Mouse (Mus musculus): ENCODE data around the gene Tcf7l2. TPM values are rescaled to one million over a fixed set of nuclear protein-coding genes. Genes with fewer than 3 reads are reported as not detected.
A peak's percentile ranks its signal among the peaks of the same experiment; 100 is the strongest.

The Tcf7l2 gene
- polyA plus RNA-seq, 2 experiments = 7.8 to 18.4 TPM

DNA sequence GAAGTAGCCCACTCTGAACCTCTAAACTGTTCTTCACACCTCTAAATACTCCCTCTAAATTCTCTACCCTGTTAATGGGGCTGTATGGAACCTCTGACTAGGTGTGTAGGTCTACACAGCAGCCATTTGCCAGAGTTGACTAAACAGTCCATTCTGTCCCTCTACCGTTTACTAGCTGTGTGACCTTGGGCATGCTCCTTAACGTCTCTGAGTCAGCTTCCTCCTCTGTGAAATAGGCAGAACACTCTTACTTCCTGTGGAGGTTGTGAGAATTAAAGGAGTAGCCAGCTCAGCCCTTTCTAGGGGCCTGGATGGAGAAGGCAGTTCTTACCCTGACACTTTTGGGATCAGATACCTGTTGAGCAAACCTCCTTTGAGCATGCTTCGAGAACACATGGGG lies 120.9 kb downstream of the Tcf7l2 start:
- Histone ChIP-seq H3K4me1 (replicated peaks; ENCODE audit: control insufficient read depth in 2 of 2, insufficient read depth in 2 of 2, low read length in 1 of 2) (peaks cover 60 to 73% of the 10 kb centered on the region in 2 experiments), H3K27me3 (ENCODE audit: control insufficient read depth, insufficient read depth, low read length) (no peaks in the 10 kb centered on the region), H3K4me3 (ENCODE audit: insufficient read depth in 1 of 2, low read depth in 2 of 2, low read length in 2 of 2) (no peak overlapping the region), H3K4me2 (ENCODE audit: low read depth) (no peak overlapping the region), H3K9ac (replicated peaks) (no peak overlapping the region; the same call in 1 of the 2 replicates), H3K27ac (no peak overlapping the region), H3K36me3 (replicated peaks; ENCODE audit: control insufficient read depth, insufficient read depth, low read depth) (no peaks in the 10 kb centered on the region), H3K9me3 (ENCODE audit: control insufficient read depth, low read length) (no peaks in the 10 kb centered on the region)
- WGBS (ENCODE audit: insufficient replicate concordance) = 44% methylated on average over 3 of the region's 3 CpGs
- no peak for DNase-seq (ENCODE audit: low read depth in 3 of 3, low spot score in 3 of 3)
- ATAC-seq (ENCODE audit: insufficient read depth) = no peak
- TF ChIP-seq EP300 (IDR thresholded peaks at IDR 0.05; ENCODE audit: low read depth) = no peak
- TF ChIP-seq CTCF (IDR thresholded peaks at IDR 0.05; ENCODE audit: low read depth) = no peak

DNA sequence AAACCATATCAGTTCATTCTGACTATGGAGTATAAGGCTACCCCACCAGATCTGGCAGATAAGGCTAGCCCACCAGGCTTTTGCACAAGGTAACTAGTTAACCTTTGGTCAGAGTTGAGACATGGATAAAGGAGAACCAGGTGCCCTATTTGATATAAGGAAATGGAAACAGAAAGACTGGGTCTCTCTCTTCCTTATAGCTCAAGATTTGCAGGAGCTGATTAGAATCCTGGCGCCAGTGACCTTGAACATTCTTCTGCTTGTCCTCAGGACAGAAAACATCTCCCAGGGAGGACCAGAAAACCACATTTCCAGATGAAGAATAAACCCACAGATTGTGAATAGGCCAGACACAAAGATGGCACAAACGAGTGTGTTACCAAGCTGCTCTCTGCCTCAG lies 123.4 kb downstream of the Tcf7l2 start:
- Histone ChIP-seq H3K4me2 (ENCODE audit: low read depth) (peak overlapping the region; percentile 72), H3K27me3 (ENCODE audit: control insufficient read depth, insufficient read depth, low read length) (no peaks in the 10 kb centered on the region), H3K36me3 (replicated peaks; ENCODE audit: control insufficient read depth, insufficient read depth, low read depth) (no peaks in the 10 kb centered on the region), H3K4me3 (ENCODE audit: insufficient read depth in 1 of 2, low read depth in 2 of 2, low read length in 2 of 2) (no peak overlapping the region), H3K27ac (peak overlapping the region; percentile 93), H3K4me1 (replicated peaks; ENCODE audit: control insufficient read depth in 2 of 2, insufficient read depth in 2 of 2, low read length in 1 of 2) (peaks cover 71 to 82% of the 10 kb centered on the region in 2 experiments), H3K9me3 (ENCODE audit: control insufficient read depth, low read length) (no peaks in the 10 kb centered on the region), H3K9ac (replicated peaks) (peak overlapping the region; percentile 34)
- DNase-seq (ENCODE audit: low read depth in 3 of 3, low spot score in 3 of 3) (no peak), ATAC-seq (ENCODE audit: insufficient read depth) (no peak)
- 57% methylated on average over 2 of the region's 2 CpGs for WGBS (ENCODE audit: insufficient replicate concordance)
- TF ChIP-seq EP300 (IDR thresholded peaks at IDR 0.05; ENCODE audit: low read depth) (no peak), CTCF (IDR thresholded peaks at IDR 0.05; ENCODE audit: low read depth) (no peak)

GRCm38 (mm10) chr19:55865774-55866578 lies 124.4 kb downstream of the Tcf7l2 start:
- peak overlapping the region in 1 of 2 experiments; percentile 28; a peak in 1 of 4 replicates for H3K4me3 ChIP-seq (ENCODE audit: insufficient read depth in 1 of 2, low read depth in 2 of 2, low read length in 2 of 2)
- H3K36me3 ChIP-seq (replicated peaks; ENCODE audit: control insufficient read depth, insufficient read depth, low read depth) = no peaks in the 10 kb centered on the region
- DNase-seq (ENCODE audit: low read depth in 3 of 3, low spot score in 3 of 3) (peak; percentile 80 to 84 (median 83)), ATAC-seq (ENCODE audit: insufficient read depth) (peak; percentile 81)
- H3K9ac ChIP-seq (replicated peaks) = peak overlapping the region; percentile 35
- H3K27ac ChIP-seq = peak overlapping the region; percentile 93
- TF ChIP-seq CTCF (IDR thresholded peaks at IDR 0.05; ENCODE audit: low read depth) (peak; percentile 59), EP300 (IDR thresholded peaks at IDR 0.05; ENCODE audit: low read depth) (peak; percentile 80)
- H3K4me2 ChIP-seq (ENCODE audit: low read depth) = peak overlapping the region; percentile 72
- no peaks in the 10 kb centered on the region for H3K27me3 ChIP-seq (ENCODE audit: control insufficient read depth, insufficient read depth, low read length)
- no peaks in the 10 kb centered on the region for H3K9me3 ChIP-seq (ENCODE audit: control insufficient read depth, low read length)
- WGBS (ENCODE audit: insufficient replicate concordance) = 12% methylated on average over 13 of the region's 13 CpGs
- H3K4me1 ChIP-seq (replicated peaks; ENCODE audit: control insufficient read depth in 2 of 2, insufficient read depth in 2 of 2, low read length in 1 of 2) = peaks cover 62 to 73% of the 10 kb centered on the region in 2 experiments

- Histone ChIP-seq H3K27me3 (ENCODE audit: control insufficient read depth, insufficient read depth, low read length) (no peaks in the 10 kb centered on the region), H3K9ac (replicated peaks) (peak overlapping the region; percentile 54), H3K9me3 (ENCODE audit: control insufficient read depth, low read length) (no peaks in the 10 kb centered on the region), H3K36me3 (replicated peaks; ENCODE audit: control insufficient read depth, insufficient read depth, low read depth) (no peaks in the 10 kb centered on the region), H3K4me3 (ENCODE audit: insufficient read depth in 1 of 2, low read depth in 2 of 2, low read length in 2 of 2) (no peak overlapping the region), H3K4me1 (replicated peaks; ENCODE audit: control insufficient read depth in 2 of 2, insufficient read depth in 2 of 2, low read length in 1 of 2) (peaks cover 49 to 64% of the 10 kb centered on the region in 2 experiments), H3K4me2 (ENCODE audit: low read depth) (peak overlapping the region; percentile 72), H3K27ac (peak overlapping the region; percentile 93)
- WGBS (ENCODE audit: insufficient replicate concordance) = 10% methylated on average over 6 of the region's 6 CpGs
- TF ChIP-seq CTCF (IDR thresholded peaks at IDR 0.05; ENCODE audit: low read depth) (no peak), EP300 (IDR thresholded peaks at IDR 0.05; ENCODE audit: low read depth) (peak; percentile 90)
- ATAC-seq (ENCODE audit: insufficient read depth) (peak; percentile 78), DNase-seq (ENCODE audit: low read depth in 3 of 3, low spot score in 3 of 3) (peak; percentile 60 to 72 (median 71))
Measured at GRCm38 (mm10) chr19:55867255-55867654, 125.6 kb downstream of the Tcf7l2 start.

DNA sequence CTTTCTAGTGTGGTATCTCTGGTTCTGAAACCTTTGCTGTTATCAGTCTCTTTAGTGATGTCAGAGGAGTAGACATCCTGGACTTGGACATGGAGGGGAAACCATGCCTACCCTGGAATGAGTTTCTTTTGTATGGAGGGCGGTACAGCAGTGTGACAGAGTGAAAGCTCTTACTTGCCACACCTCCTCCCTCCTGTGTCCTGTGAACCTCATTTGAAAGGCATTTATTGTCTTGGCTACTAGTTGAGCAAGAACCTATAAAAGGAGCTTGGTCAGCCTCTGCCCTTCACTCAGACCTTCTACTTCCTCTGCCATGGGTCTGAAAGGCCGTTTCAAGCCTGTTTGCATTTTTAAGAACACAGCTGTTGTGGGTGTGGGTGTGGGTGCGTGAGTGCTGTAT lies 126.3 kb downstream of the Tcf7l2 start:
- Histone ChIP-seq H3K4me3 (ENCODE audit: insufficient read depth in 1 of 2, low read depth in 2 of 2, low read length in 2 of 2) (no peak overlapping the region), H3K9me3 (ENCODE audit: control insufficient read depth, low read length) (no peaks in the 10 kb centered on the region), H3K36me3 (replicated peaks; ENCODE audit: control insufficient read depth, insufficient read depth, low read depth) (no peaks in the 10 kb centered on the region), H3K27me3 (ENCODE audit: control insufficient read depth, insufficient read depth, low read length) (no peaks in the 10 kb centered on the region), H3K27ac (peak overlapping the region; percentile 93), H3K4me2 (ENCODE audit: low read depth) (peak overlapping the region; percentile 72), H3K9ac (replicated peaks) (peak overlapping the region; percentile 54), H3K4me1 (replicated peaks; ENCODE audit: control insufficient read depth in 2 of 2, insufficient read depth in 2 of 2, low read length in 1 of 2) (peaks cover 45 to 57% of the 10 kb centered on the region in 2 experiments)
- WGBS (ENCODE audit: insufficient replicate concordance) = 51% methylated on average over 3 of the region's 3 CpGs
- TF ChIP-seq EP300 (IDR thresholded peaks at IDR 0.05; ENCODE audit: low read depth) = no peak
- ATAC-seq (ENCODE audit: insufficient read depth) (no peak), DNase-seq (ENCODE audit: low read depth in 3 of 3, low spot score in 3 of 3) (no peak)

All from liver, embryonic 14.5 days (tissue).